15 mouse cellular contexts compared by ENCODE assay signal in the genomic region with DNA sequence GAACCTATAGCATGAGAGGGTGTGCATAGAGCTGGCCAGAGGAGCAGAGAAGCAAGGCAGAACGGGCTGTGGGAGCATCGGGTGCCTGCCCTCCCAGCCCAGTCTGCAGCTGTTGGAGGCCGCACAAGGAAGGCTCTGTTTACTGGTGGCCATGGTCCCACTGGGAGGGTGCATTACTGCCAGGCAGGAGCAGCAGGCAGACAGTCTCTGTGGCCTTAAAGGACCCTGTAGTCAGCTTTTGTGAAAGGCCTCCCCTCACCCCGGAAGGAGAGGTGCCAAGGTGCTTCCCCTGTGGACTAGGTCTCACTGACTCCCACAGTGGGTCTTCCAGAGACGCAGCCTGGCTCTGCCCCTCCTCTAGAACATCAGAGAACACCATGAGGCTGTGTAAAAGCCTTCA. TPM values are rescaled to one million over a fixed set of nuclear protein-coding genes. Genes with fewer than 3 reads are reported as not detected.
DNase-seq lines count a peak whose midpoint lies in the region; ATAC-seq and TF ChIP-seq lines count a peak whose summit lies in the region.
"Had no signal": no experiment of that assay in that cellular context is flagged by ENCODE, and none has a peak within 500 bp of the region (broad histone marks: within the 10 kb centered on the region; RNA-seq: fewer than 3 reads in every experiment).

No protein-coding gene starts in this region.

- H3K9me3 ChIP-seq in megakaryocyte, embryonic 14.5 days: no peaks in the 10 kb centered on the region
- H3K9me3 ChIP-seq: hindbrain, embryonic 15.5 days; neural tube, embryonic 13.5 days had no signal

- H3K27me3 ChIP-seq in cerebellum, adult 2 months (ENCODE audit: control insufficient read depth, insufficient read depth, low read length): no peaks in the 10 kb centered on the region
- H3K27me3 ChIP-seq in megakaryocyte, embryonic 14.5 days (replicated peaks): peaks cover 15% of the 10 kb centered on the region
- H3K27me3 ChIP-seq: hindbrain, embryonic 15.5 days; neural tube, embryonic 13.5 days had no signal

- TF ChIP-seq CTCF in cerebellum, adult 2 months (IDR thresholded peaks at IDR 0.05; ENCODE audit: borderline replicate concordance, insufficient read depth, low read depth, low read length): no peak

- ATAC-seq in cerebellum, adult (ENCODE audit: insufficient number of reproducible peaks, low FRiP score, low TSS enrichment): no peak
- no peak for ATAC-seq in megakaryocyte, adult 5-6 weeks (ENCODE audit: poor library complexity, severe bottlenecking)
- ATAC-seq: Patski had no signal

- TF ChIP-seq POLR2A in cerebellum, adult 2 months (IDR thresholded peaks at IDR 0.05; ENCODE audit: borderline replicate concordance, insufficient read depth, low read length): no peak

- peaks cover 15% of the 10 kb centered on the region for H3K36me3 ChIP-seq in megakaryocyte, embryonic 14.5 days (replicated peaks; ENCODE audit: low read length)

- peaks cover 4% of the 10 kb centered on the region; the same call in 1 of the 2 replicates for H3K4me1 ChIP-seq in cerebellum, adult 2 months (ENCODE audit: control insufficient read depth, insufficient read depth, low read length)
- H3K4me1 ChIP-seq in megakaryocyte, embryonic 14.5 days: peaks cover 72% of the 10 kb centered on the region

- WGBS in cerebellum, adult 2 months: 31% methylated on average over 5 of the region's 5 CpGs

- peak; percentile 42 to 58 for DNase-seq in cerebellum, adult 2 months
- DNase-seq in layer of hippocampus, adult 9-10 months (ENCODE audit: low spot score): peak; percentile 26
- DNase-seq in right cerebral cortex, postnatal 25 days: peak; percentile 41
- DNase-seq in neural tube, embryonic 10.5 days (ENCODE audit: extremely low spot score, low spot score): no peak
- DNase-seq in c-Kit-positive CD71-positive TER-119-positive erythroid progenitor cells, embryonic 14.5 days (ENCODE audit: low spot score): no peak

- H3K4me3 ChIP-seq in cerebellum, adult 2 months (replicated peaks; ENCODE audit: insufficient read depth, low read depth, low read length): no peak overlapping the region
- peak overlapping the region; percentile 76 for H3K4me3 ChIP-seq in megakaryocyte, embryonic 14.5 days (replicated peaks)
- H3K4me3 ChIP-seq: hindbrain, embryonic 15.5 days; neural tube, embryonic 13.5 days had no signal

- 0 out of 2 replicates have a peak overlapping the region, but pooled peaks have one; percentile 43 for H3K27ac ChIP-seq in cerebellum, adult 2 months (ENCODE audit: insufficient read depth, low read length)
- H3K27ac ChIP-seq: hindbrain, embryonic 15.5 days; macrophage; neural tube, embryonic 13.5 days had no signal

RNA-seq across cellular contexts. Expression of a gene that starts 2.4 kb away (rescaled TPM):
- 647 and 663 TPM in 2 replicates for polyA plus RNA-seq in cerebellum, adult 2 months (2012; rRNA removed)
- 264 and 365 TPM in 2 replicates for polyA plus RNA-seq in megakaryocyte, embryonic 14.5 days (2012; ENCODE audit: insufficient read depth, low replicate concordance)
- total RNA-seq in megakaryocyte, adult 5-6 weeks (2015): 269 and 285 TPM in 2 replicates
- 371 and 385 TPM in 2 replicates for total RNA-seq in megakaryocyte, adult 5-6 weeks (2017)

RNA-seq across cellular contexts. Expression of a gene that starts 7.3 kb away (rescaled TPM):
- 0.73 and 0.92 TPM in 2 replicates for polyA plus RNA-seq in cerebellum, adult 2 months (2012; rRNA removed)
- not detected in 2 replicates for polyA plus RNA-seq in megakaryocyte, embryonic 14.5 days (2012; ENCODE audit: insufficient read depth, low replicate concordance)
- total RNA-seq in megakaryocyte, adult 5-6 weeks (2015): not detected in 2 replicates
- total RNA-seq in megakaryocyte, adult 5-6 weeks (2017): not detected in 2 replicates
- total RNA-seq: left cerebral cortex, adult 8-10 months had no signal
- polyA plus RNA-seq: embryonic facial prominence, embryonic 11.5 days; gonadal fat pad, adult 2 months; hindbrain, embryonic 15.5 days; macrophage; neural tube, embryonic 13.5 days; Patski had no signal

RNA-seq across cellular contexts. Expression of a gene that starts 8.3 kb away (rescaled TPM):
- 0.10 and 0.11 TPM in 2 replicates for polyA plus RNA-seq in cerebellum, adult 2 months (2012; rRNA removed)
- not detected in 2 replicates for polyA plus RNA-seq in megakaryocyte, embryonic 14.5 days (2012; ENCODE audit: insufficient read depth, low replicate concordance)
- total RNA-seq in megakaryocyte, adult 5-6 weeks (2015): 0.20 and 0.57 TPM in 2 replicates
- not detected in 2 replicates for total RNA-seq in megakaryocyte, adult 5-6 weeks (2017)
- polyA plus RNA-seq: embryonic facial prominence, embryonic 11.5 days; macrophage had no signal

RNA-seq across cellular contexts. Expression of a gene that starts 9.7 kb away (rescaled TPM):
- polyA plus RNA-seq in cerebellum, adult 2 months (2012; rRNA removed): not detected in 2 replicates
- not detected in 2 replicates for polyA plus RNA-seq in megakaryocyte, embryonic 14.5 days (2012; ENCODE audit: insufficient read depth, low replicate concordance)
- not detected in 2 replicates for total RNA-seq in megakaryocyte, adult 5-6 weeks (2015)
- total RNA-seq in megakaryocyte, adult 5-6 weeks (2017): not detected in 2 replicates
- total RNA-seq: left cerebral cortex, adult 8-10 months had no signal
- polyA plus RNA-seq: embryonic facial prominence, embryonic 11.5 days; hindbrain, embryonic 15.5 days; macrophage; neural tube, embryonic 13.5 days; Patski had no signal

RNA-seq across cellular contexts. Expression of a gene that starts 12.4 kb away (rescaled TPM):
- not detected in 2 replicates for polyA plus RNA-seq in cerebellum, adult 2 months (2012; rRNA removed)
- polyA plus RNA-seq in megakaryocyte, embryonic 14.5 days (2012; ENCODE audit: insufficient read depth, low replicate concordance): 0.08 and 1.5 TPM in 2 replicates
- not detected in 2 replicates for total RNA-seq in megakaryocyte, adult 5-6 weeks (2015)
- total RNA-seq in megakaryocyte, adult 5-6 weeks (2017): not detected in 2 replicates
- polyA plus RNA-seq: embryonic facial prominence, embryonic 11.5 days; hindbrain, embryonic 15.5 days; macrophage had no signal

Comparison
In these comparisons a context has a peak if more than half of its experiments do, and no peak if none do; other contexts are left out.
1. DNase-seq: peak in cerebellum, adult 2 months (2 of 2), layer of hippocampus, adult 9-10 months (single experiment) and right cerebral cortex, postnatal 25 days (single experiment); none in neural tube, embryonic 10.5 days (single experiment) and c-Kit-positive CD71-positive TER-119-positive erythroid progenitor cells, embryonic 14.5 days (single experiment).